Mouse (Mus musculus) CH12.LX (cell line): ENCODE data around the gene Sgcg. TPM values are rescaled to one million over a fixed set of nuclear protein-coding genes. Genes with fewer than 3 reads are reported as not detected.

ENCODE experiments used
- DNase-seq: peaks from one replicate; pipeline ENCODE4 v3.0.0-alpha.2; 2013; ENCODE audit errors: extremely low read depth
- H3K27ac ChIP-seq: 2 replicates; pipeline ENCODE4 v1.5.1; 2012; ENCODE audit warnings: low read depth, mild to moderate bottlenecking, control low read depth, moderate library complexity; ENCODE audit not compliant: insufficient read depth
- H3K27me3 ChIP-seq: replicated peaks from 2 replicates; pipeline ENCODE3; 2012; ENCODE audit warnings: inconsistent platforms
- H3K36me3 ChIP-seq, 2 experiments: replicated peaks in 1 of 2; 2 replicates each; pipeline versions ENCODE3 to v1.6.1; 2012; ENCODE audit warnings: inconsistent platforms in 1 of 2, low read length in 1 of 2, mild to moderate bottlenecking in 1 of 2, mixed read lengths in 1 of 2, moderate library complexity in 1 of 2; ENCODE audit not compliant: control insufficient read depth in 1 of 2, insufficient read depth in 1 of 2
- H3K4me1 ChIP-seq, 2 experiments: 2 replicates each; pipeline ENCODE4 v1.6.1; 2012; ENCODE audit warnings: inconsistent platforms in 1 of 2, moderate library complexity in 1 of 2; ENCODE audit not compliant: insufficient read depth in 2 of 2, control insufficient read depth in 1 of 2
- H3K4me2 ChIP-seq: 2 replicates; pipeline ENCODE4 v1.6.1; 2012; ENCODE audit warnings: low read depth, mild to moderate bottlenecking, control low read depth; ENCODE audit not compliant: poor library complexity, insufficient read depth, severe bottlenecking
- H3K4me3 ChIP-seq, 3 experiments: fragments of 150-350 bp in 1 of 3; sonication (generic) in 1 of 3; replicated peaks in 1 of 3; 2 replicates each; pipeline versions ENCODE3 to v1.5.1; 2011 to 2012; ENCODE audit warnings: low read depth in 2 of 3, low read length in 2 of 3, mild to moderate bottlenecking in 2 of 3, moderate library complexity in 2 of 3, control low read depth in 1 of 3, improper control_type of control experiment in 1 of 3, inconsistent platforms in 1 of 3, mixed read lengths in 1 of 3; ENCODE audit not compliant: poor library complexity in 1 of 3
- H3K79me2 ChIP-seq: replicated peaks from 2 replicates; pipeline ENCODE4 v1.6.1; 2012; ENCODE audit warnings: mild to moderate bottlenecking, moderate library complexity; ENCODE audit not compliant: control insufficient read depth, poor library complexity, insufficient read depth, severe bottlenecking; ENCODE audit errors: extremely low read depth
- H3K9ac ChIP-seq: 2 replicates; pipeline ENCODE4 v1.6.1; 2012; ENCODE audit warnings: low read depth, mild to moderate bottlenecking, control low read depth, moderate library complexity; ENCODE audit not compliant: insufficient read depth
- H3K9me3 ChIP-seq: replicated peaks from 2 replicates; pipeline ENCODE3; 2012; ENCODE audit warnings: low read length, inconsistent platforms, mixed read lengths
- CHD2 ChIP-seq: IDR thresholded peaks from 2 replicates; pipeline ENCODE4 v1.6.1; 2011; ENCODE audit warnings: low read length, improper control_type of control experiment
- CTCF ChIP-seq, 2 experiments: IDR thresholded peaks in 1 of 2; conservative IDR thresholded peaks in 1 of 2; 2 replicates each; pipeline ENCODE4 v1.5.1; 2011 to 2012; ENCODE audit warnings: low read depth in 2 of 2, low read length in 2 of 2, improper control_type of control experiment in 1 of 2, inconsistent platforms in 1 of 2, mild to moderate bottlenecking in 1 of 2, moderate library complexity in 1 of 2
- ELF1 ChIP-seq: IDR thresholded peaks from 2 replicates; pipeline ENCODE4 v1.6.1; 2014; ENCODE audit warnings: low read depth, mild to moderate bottlenecking, inconsistent platforms, low read length, improper control_type of control experiment
- EP300 ChIP-seq: IDR thresholded peaks from 2 replicates; pipeline ENCODE4 v1.6.1; 2011; ENCODE audit warnings: low read length, improper control_type of control experiment
- GABPA ChIP-seq: IDR thresholded peaks from 2 replicates; pipeline ENCODE4 v1.6.1; 2012; ENCODE audit warnings: low read depth, low read length, improper control_type of control experiment, inconsistent platforms; ENCODE audit not compliant: insufficient replicate concordance
- HCFC1 ChIP-seq: IDR thresholded peaks from 2 replicates; pipeline ENCODE4 v1.6.1; 2012; ENCODE audit warnings: low read depth, mild to moderate bottlenecking, inconsistent platforms, low read length, improper control_type of control experiment
- KAT2A ChIP-seq: IDR thresholded peaks from 2 replicates; pipeline ENCODE4 v1.6.1; 2012; ENCODE audit warnings: low read length, improper control_type of control experiment, inconsistent platforms; ENCODE audit not compliant: insufficient replicate concordance
- MAX ChIP-seq: IDR thresholded peaks from 2 replicates; pipeline ENCODE4 v1.6.1; 2011; ENCODE audit warnings: low read length, improper control_type of control experiment
- MXI1 ChIP-seq: IDR thresholded peaks from 2 replicates; pipeline ENCODE4 v1.6.1; 2011; ENCODE audit warnings: mild to moderate bottlenecking, low read depth, low read length, improper control_type of control experiment
- MYC ChIP-seq: IDR thresholded peaks from 2 replicates; pipeline ENCODE4 v1.6.1; 2011; ENCODE audit warnings: low read depth, mild to moderate bottlenecking, improper control_type of control experiment, low read length
- NELFE ChIP-seq: IDR thresholded peaks from 2 replicates; pipeline ENCODE4 v1.6.1; 2011; ENCODE audit warnings: low read depth, low read length, improper control_type of control experiment
- POLR2AphosphoS2 ChIP-seq: IDR thresholded peaks from 2 replicates; pipeline ENCODE4 v1.6.1; 2011; ENCODE audit warnings: low read depth, low read length, improper control_type of control experiment
- RAD21 ChIP-seq: IDR thresholded peaks from 2 replicates; pipeline ENCODE4 v1.6.1; 2011; ENCODE audit warnings: low read depth, mild to moderate bottlenecking, low read length, improper control_type of control experiment, moderate library complexity
- SIN3A ChIP-seq: IDR thresholded peaks from 2 replicates; pipeline ENCODE4 v1.6.1; 2012; ENCODE audit warnings: low read length, improper control_type of control experiment, inconsistent platforms
- TCF12 ChIP-seq: IDR thresholded peaks from 2 replicates; pipeline ENCODE4 v1.6.1; 2014; ENCODE audit warnings: low read depth, mild to moderate bottlenecking, inconsistent platforms, low read length, improper control_type of control experiment
- UBTF ChIP-seq: IDR thresholded peaks from 2 replicates; pipeline ENCODE4 v1.6.1; 2012; ENCODE audit warnings: low read depth, mild to moderate bottlenecking, inconsistent platforms, low read length, improper control_type of control experiment, moderate library complexity
- USF1 ChIP-seq: IDR thresholded peaks from 2 replicates; pipeline ENCODE4 v1.6.1; 2014; ENCODE audit warnings: low read depth, mild to moderate bottlenecking, inconsistent platforms, low read length, improper control_type of control experiment
- ZC3H11A ChIP-seq: IDR thresholded peaks from 2 replicates; pipeline ENCODE4 v1.6.1; 2012; ENCODE audit warnings: low read depth, mild to moderate bottlenecking, inconsistent platforms, low read length, improper control_type of control experiment
- ZMIZ1 ChIP-seq: IDR thresholded peaks from 2 replicates; pipeline ENCODE4 v1.6.1; 2012; ENCODE audit warnings: low read depth, mild to moderate bottlenecking, inconsistent platforms, low read length, improper control_type of control experiment
- dilution Hi-C: fragments of 300-500 bp; cut with MboI; formaldehyde crosslinking; loops from 2 replicates; pipeline ENCODE4 v1.14.3; 2020; ENCODE audit warnings: low sequenced_read_pairs; ENCODE audit not compliant: extremely low pct_unique_long_range_greater_than_20kb, extremely low pct_ligation_motif_present
- in situ Hi-C: fragments of 300-500 bp; cut with MboI; formaldehyde crosslinking; loops from 3 replicates; pipeline ENCODE4 v1.14.3; 2019; ENCODE audit warnings: low sequenced_read_pairs, low pct_ligation_motif_present, low pct_unique_long_range_greater_than_20kb, mixed read lengths
- polyA plus RNA-seq: library from polyadenylated mRNA; unstranded; fragments of >175 nt; gene quantifications from 2 replicates; pipeline ENCODE4 v1.2.1, GENCODE M21; 2012; ENCODE audit warnings: low read depth; ENCODE audit not compliant: insufficient read length
- total RNA-seq, 2 experiments: library from RNA; depleted of rRNA; stranded (reverse); fragments of 300-350 nt in 1 of 2; fragments of >200 nt in 1 of 2; gene quantifications; 2 replicates each; pipeline ENCODE4 v1.2.3; 2012 to 2014

The Sgcg gene
- total and polyA plus RNA-seq, 3 experiments = not detected

DNA sequence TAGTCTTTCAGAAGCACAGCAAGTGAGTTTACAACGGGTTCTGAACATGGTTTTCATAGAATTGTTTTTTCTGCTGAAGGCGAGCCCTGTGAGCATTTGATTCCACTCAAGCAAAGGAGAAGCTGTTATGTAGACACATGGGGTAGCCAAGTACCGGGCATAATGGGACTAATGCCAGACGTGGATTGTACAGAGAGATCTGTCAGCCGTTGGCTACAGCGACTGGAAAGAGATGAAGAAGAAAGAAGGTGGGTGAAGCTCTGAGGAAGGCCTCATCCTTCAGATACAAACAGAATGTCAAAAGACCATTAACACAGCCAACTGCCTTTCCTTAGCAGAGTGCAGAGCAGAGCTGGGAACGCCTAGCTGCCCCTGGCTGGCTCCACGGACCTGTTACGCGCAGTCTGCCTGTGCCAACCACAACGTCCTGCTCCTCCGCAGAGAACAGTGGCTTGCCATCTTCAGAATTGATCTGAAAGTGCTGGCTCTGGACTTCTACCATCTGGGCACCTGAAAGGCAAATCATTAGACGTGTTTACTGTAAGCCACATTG, 26.2 kb downstream of the Sgcg start:
- TF ChIP-seq KAT2A (no peak), ZMIZ1 (no peak), CHD2 (no peak), MYC (no peak)
- in situ Hi-C loops = no loop called here
- H3K4me1 ChIP-seq = no peaks in the 10 kb centered on the region
- H3K27ac ChIP-seq = no peak overlapping the region
- H3K9ac ChIP-seq = no peak overlapping the region
- DNase-seq = no peak
- no peaks in the 10 kb centered on the region for H3K27me3 ChIP-seq
- H3K36me3 ChIP-seq = no peaks in the 10 kb centered on the region
- no peak overlapping the region for H3K4me3 ChIP-seq
- no peaks in the 10 kb centered on the region for H3K9me3 ChIP-seq
- H3K79me2 ChIP-seq = no peaks in the 10 kb centered on the region
- no peak overlapping the region for H3K4me2 ChIP-seq
- dilution Hi-C loops = no loop called here

DNA sequence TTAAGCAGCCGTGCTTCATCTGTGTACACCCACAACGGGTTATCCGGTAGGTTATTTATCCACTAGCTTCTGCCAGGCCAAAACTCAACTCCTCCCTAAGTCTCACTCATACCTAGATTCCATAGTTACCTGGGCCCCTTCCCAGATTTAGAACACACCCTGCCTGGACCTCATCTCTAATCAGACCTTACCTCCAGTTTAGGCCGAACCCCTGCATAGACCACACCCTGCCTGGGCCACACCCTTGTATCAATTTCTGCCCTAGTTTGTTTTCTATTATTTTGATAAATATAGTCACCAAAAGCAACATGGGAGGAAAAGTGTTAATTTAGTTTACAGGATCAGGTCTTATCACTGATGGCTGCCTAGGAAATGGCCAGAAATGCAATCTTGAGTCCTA, 28.1 kb downstream of the Sgcg start:
- no peak overlapping the region for H3K27ac ChIP-seq

GRCm38 (mm10) chr14:61229763-61230162, 28.5 kb downstream of the Sgcg start:
- no peaks in the 10 kb centered on the region for H3K79me2 ChIP-seq
- no peak overlapping the region for H3K4me3 ChIP-seq
- H3K9me3 ChIP-seq = no peaks in the 10 kb centered on the region
- in situ Hi-C loops = no loop called here
- no peak overlapping the region for H3K27ac ChIP-seq
- dilution Hi-C loops = no loop called here
- no peak for DNase-seq
- peaks cover 0 to 2% of the 10 kb centered on the region in 2 experiments; a peak in 1 of 4 replicates for H3K4me1 ChIP-seq
- no peaks in the 10 kb centered on the region for H3K27me3 ChIP-seq
- no peak for TF ChIP-seq SIN3A
- TF ChIP-seq CHD2 = no peak
- TF ChIP-seq TCF12 = no peak
- TF ChIP-seq USF1 = no peak
- no peak for TF ChIP-seq GABPA
- TF ChIP-seq CTCF (conservative IDR thresholded peaks at IDR 0.05 in 1 of 2, IDR thresholded peaks at IDR 0.05 in 1 of 2; ENCODE audit: low read depth in 2 of 2, low read length in 2 of 2) = no peak
- no peak for TF ChIP-seq HCFC1
- TF ChIP-seq EP300 = no peak
- TF ChIP-seq POLR2AphosphoS2 = no peak
- no peak for TF ChIP-seq ZC3H11A
- TF ChIP-seq UBTF = no peak
- TF ChIP-seq MAX = no peak
- TF ChIP-seq RAD21 = no peak
- TF ChIP-seq MXI1 = no peak
- no peak for TF ChIP-seq NELFE
- no peaks in the 10 kb centered on the region for H3K36me3 ChIP-seq
- no peak overlapping the region for H3K4me2 ChIP-seq
- no peak overlapping the region for H3K9ac ChIP-seq

More for the DNA sequence above, 28.1 kb downstream of the Sgcg start:
- TF ChIP-seq ELF1 (no peak), MXI1 (no peak)
- TF ChIP-seq, all 38 proteins: peak for 0
- Histone ChIP-seq H3K9ac (no peak overlapping the region), H3K9me3 (no peaks in the 10 kb centered on the region), H3K36me3 (no peaks in the 10 kb centered on the region), H3K4me3 (no peak overlapping the region), H3K4me2 (no peak overlapping the region), H3K79me2 (no peaks in the 10 kb centered on the region), H3K27me3 (no peaks in the 10 kb centered on the region), H3K4me1 (peaks cover 0 to 2% of the 10 kb centered on the region in 2 experiments; a peak in 1 of 4 replicates)
- dilution Hi-C loops = no loop called here
- in situ Hi-C loops = no loop called here
- DNase-seq = no peak
